Mouse (Mus musculus): Measurements from ENCODE around the gene Rere. TPM values are rescaled to one million over a fixed set of nuclear protein-coding genes. Genes with fewer than 3 reads are reported as not detected.
A peak's percentile ranks its signal among the peaks of the same experiment; 100 is the strongest.

The Rere gene
- polyA plus RNA-seq, 1 experiment from 2014 or later, result 19.9 TPM

DNA sequence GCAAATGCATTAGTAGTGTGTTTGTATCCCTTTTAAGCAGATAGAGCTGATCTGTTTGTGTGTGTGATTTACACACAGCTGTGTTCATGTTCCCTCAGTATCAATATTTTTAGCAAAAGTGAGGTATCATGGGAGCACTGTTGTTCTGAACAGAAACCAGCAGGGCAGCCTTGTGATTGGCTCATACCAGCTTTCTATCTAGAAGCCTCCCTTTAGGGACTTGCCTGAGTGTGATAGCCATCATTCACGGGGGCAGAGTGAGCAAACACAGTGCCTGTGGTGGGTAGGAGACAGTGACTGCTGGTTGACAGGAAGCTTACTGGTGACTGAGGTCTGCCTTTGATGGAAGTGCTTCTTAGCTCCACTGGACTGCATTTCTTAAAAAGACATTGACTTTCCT, 276.5 kb downstream of the Rere start:
- 0 out of 2 replicates have a peak overlapping the region, but pooled peaks have one; percentile 30 for H3K9ac ChIP-seq
- peaks cover 57% of the 10 kb centered on the region for H3K4me1 ChIP-seq
- H3K27me3 ChIP-seq (replicated peaks), result no peaks in the 10 kb centered on the region

GRCm38 (mm10) chr4:150559514-150559913, 278.1 kb downstream of the Rere start:
- no peak for ATAC-seq (ENCODE audit: extremely low read depth, insufficient number of reproducible peaks, low FRiP score, low TSS enrichment)
- peaks cover 50% of the 10 kb centered on the region for H3K4me1 ChIP-seq
- peaks cover 13% of the 10 kb centered on the region for H3K36me3 ChIP-seq
- no peaks in the 10 kb centered on the region for H3K27me3 ChIP-seq (replicated peaks)
- H3K4me2 ChIP-seq, result no peak overlapping the region
- no peaks in the 10 kb centered on the region for H3K9me3 ChIP-seq
- no peak overlapping the region for H3K27ac ChIP-seq (replicated peaks)
- WGBS, result 72% methylated on average over 3 of the region's 3 CpGs
- H3K4me3 ChIP-seq, result no peak overlapping the region
- no peak overlapping the region for H3K9ac ChIP-seq

More for the DNA sequence above, 276.5 kb downstream of the Rere start:
- ATAC-seq (ENCODE audit: extremely low read depth, insufficient number of reproducible peaks, low FRiP score, low TSS enrichment), result no peak
- peak overlapping the region; percentile 93; the same call in 1 of the 2 replicates for H3K27ac ChIP-seq (replicated peaks)
- H3K9me3 ChIP-seq, result no peaks in the 10 kb centered on the region
- H3K36me3 ChIP-seq, result peaks cover 20% of the 10 kb centered on the region
- H3K4me2 ChIP-seq, result no peak overlapping the region
- no peak overlapping the region for H3K4me3 ChIP-seq
- 12% methylated on average over 1 of the region's 1 CpGs for WGBS

GRCm38 (mm10) chr4:150563281-150563680, 281.8 kb downstream of the Rere start:
- H3K4me2 ChIP-seq, result no peak overlapping the region
- H3K9me3 ChIP-seq, result no peaks in the 10 kb centered on the region
- no peaks in the 10 kb centered on the region for H3K27me3 ChIP-seq (replicated peaks)
- no peak overlapping the region for H3K9ac ChIP-seq
- peaks cover 6% of the 10 kb centered on the region; the same call in 1 of the 2 replicates for H3K36me3 ChIP-seq
- 58% methylated on average over 5 of the region's 5 CpGs for WGBS
- H3K4me1 ChIP-seq, result peaks cover 23% of the 10 kb centered on the region
- no peak overlapping the region for H3K4me3 ChIP-seq
- no peak for ATAC-seq (ENCODE audit: extremely low read depth, insufficient number of reproducible peaks, low FRiP score, low TSS enrichment)
- no peak overlapping the region for H3K27ac ChIP-seq (replicated peaks)

- H3K9me3 ChIP-seq, result no peaks in the 10 kb centered on the region
- no peak overlapping the region for H3K27ac ChIP-seq (replicated peaks)
- peaks cover 27% of the 10 kb centered on the region for H3K4me1 ChIP-seq
- no peak overlapping the region for H3K9ac ChIP-seq
- H3K36me3 ChIP-seq, result peaks cover 6% of the 10 kb centered on the region; the same call in 1 of the 2 replicates
- ATAC-seq (ENCODE audit: extremely low read depth, insufficient number of reproducible peaks, low FRiP score, low TSS enrichment), result no peak
- H3K4me2 ChIP-seq, result no peak overlapping the region
- 83% methylated on average over 6 of the region's 6 CpGs for WGBS
- H3K4me3 ChIP-seq, result no peak overlapping the region
- H3K27me3 ChIP-seq (replicated peaks), result no peaks in the 10 kb centered on the region
These were observed 284.7 kb downstream of the Rere start for GRCm38 (mm10) chr4:150566193-150566592.

- Histone ChIP-seq H3K4me3 (peak overlapping the region; percentile 98), H3K4me2 (peak overlapping the region; percentile 90), H3K27ac (replicated peaks) (peak overlapping the region; percentile 96), H3K27me3 (replicated peaks) (no peaks in the 10 kb centered on the region), H3K9ac (peak overlapping the region; percentile 97), H3K36me3 (peaks cover 12% of the 10 kb centered on the region), H3K4me1 (peaks cover 35% of the 10 kb centered on the region), H3K9me3 (no peaks in the 10 kb centered on the region)
- no peak for ATAC-seq (ENCODE audit: extremely low read depth, insufficient number of reproducible peaks, low FRiP score, low TSS enrichment)
- WGBS, result 28% methylated on average over 9 of the region's 9 CpGs
These were observed 287.1 kb downstream of the Rere start for GRCm38 (mm10) chr4:150568318-150569134.

GRCm38 (mm10) chr4:150569135-150569833, 287.8 kb downstream of the Rere start:
- WGBS, result under 1% methylated on average over 56 of the region's 73 CpGs
- Histone ChIP-seq H3K9me3 (no peaks in the 10 kb centered on the region), H3K4me3 (peak overlapping the region; percentile 98), H3K4me2 (peak overlapping the region; percentile 90), H3K27ac (replicated peaks) (peak overlapping the region; percentile 96), H3K4me1 (peaks cover 35% of the 10 kb centered on the region), H3K27me3 (replicated peaks) (no peaks in the 10 kb centered on the region), H3K36me3 (peaks cover 19% of the 10 kb centered on the region), H3K9ac (peak overlapping the region; percentile 97)
- peak; percentile 81; the same call in 1 of the 2 replicates for ATAC-seq (ENCODE audit: extremely low read depth, insufficient number of reproducible peaks, low FRiP score, low TSS enrichment)

GRCm38 (mm10) chr4:150569834-150570571, 288.6 kb downstream of the Rere start:
- peak overlapping the region; percentile 98 for H3K4me3 ChIP-seq
- H3K27me3 ChIP-seq (replicated peaks), result no peaks in the 10 kb centered on the region
- ATAC-seq (ENCODE audit: extremely low read depth, insufficient number of reproducible peaks, low FRiP score, low TSS enrichment), result no peak
- under 1% methylated on average over 27 of the region's 27 CpGs for WGBS
- peak overlapping the region; percentile 96 for H3K27ac ChIP-seq (replicated peaks)
- no peaks in the 10 kb centered on the region for H3K9me3 ChIP-seq
- H3K36me3 ChIP-seq, result peaks cover 19% of the 10 kb centered on the region
- H3K4me1 ChIP-seq, result peaks cover 42% of the 10 kb centered on the region
- peak overlapping the region; percentile 90 for H3K4me2 ChIP-seq
- H3K9ac ChIP-seq, result peak overlapping the region; percentile 97

- Histone ChIP-seq H3K4me2 (peak overlapping the region; percentile 90), H3K27ac (replicated peaks) (peak overlapping the region; percentile 96; the same call in 1 of the 2 replicates), H3K9ac (peak overlapping the region; percentile 97), H3K36me3 (peaks cover 19% of the 10 kb centered on the region), H3K4me1 (peaks cover 50% of the 10 kb centered on the region), H3K4me3 (peak overlapping the region; percentile 98), H3K27me3 (replicated peaks) (no peaks in the 10 kb centered on the region), H3K9me3 (no peaks in the 10 kb centered on the region)
- WGBS, result 54% methylated on average over 2 of the region's 2 CpGs
- no peak for ATAC-seq (ENCODE audit: extremely low read depth, insufficient number of reproducible peaks, low FRiP score, low TSS enrichment)
These were observed 289.3 kb downstream of the Rere start for GRCm38 (mm10) chr4:150570793-150571192.

DNA sequence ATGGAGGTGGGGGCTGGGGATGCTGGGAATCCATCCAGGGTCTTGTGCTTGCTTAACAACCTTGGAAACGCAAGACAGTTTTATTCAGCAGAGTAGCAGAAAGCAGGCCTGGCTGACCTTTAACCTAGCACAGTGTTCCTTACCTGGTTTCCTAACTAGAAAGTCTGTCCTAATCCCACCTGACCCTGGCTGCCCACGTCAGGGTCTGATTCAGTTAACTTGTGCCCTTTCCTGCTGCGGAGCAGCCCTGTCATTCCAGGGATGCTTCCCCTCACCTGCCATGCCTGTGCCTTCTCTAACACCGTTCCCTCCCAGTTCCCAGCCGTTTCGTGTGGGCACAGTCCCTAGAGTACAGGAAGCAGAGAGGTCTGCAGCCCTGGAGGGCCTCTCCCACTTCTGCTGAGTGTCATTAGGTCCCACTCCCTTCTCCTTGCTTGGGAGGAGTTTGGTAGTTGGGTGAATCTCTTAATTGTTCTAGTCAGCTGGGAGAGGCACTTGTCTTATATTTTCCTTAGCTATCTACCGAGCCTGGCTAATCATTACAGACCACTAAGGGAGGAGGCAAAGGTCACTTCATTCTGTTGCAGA, 290.8 kb downstream of the Rere start:
- 47% methylated on average over 7 of the region's 7 CpGs for WGBS
- Histone ChIP-seq H3K4me1 (peaks cover 62% of the 10 kb centered on the region), H3K9me3 (no peaks in the 10 kb centered on the region), H3K27ac (replicated peaks) (0 out of 2 replicates have a peak overlapping the region, but pooled peaks have one; percentile 33), H3K9ac (0 out of 2 replicates have a peak overlapping the region, but pooled peaks have one; percentile 24), H3K27me3 (replicated peaks) (no peaks in the 10 kb centered on the region), H3K36me3 (peaks cover 24% of the 10 kb centered on the region), H3K4me2 (no peak overlapping the region), H3K4me3 (no peak overlapping the region)
- ATAC-seq (ENCODE audit: extremely low read depth, insufficient number of reproducible peaks, low FRiP score, low TSS enrichment), result no peak

DNA sequence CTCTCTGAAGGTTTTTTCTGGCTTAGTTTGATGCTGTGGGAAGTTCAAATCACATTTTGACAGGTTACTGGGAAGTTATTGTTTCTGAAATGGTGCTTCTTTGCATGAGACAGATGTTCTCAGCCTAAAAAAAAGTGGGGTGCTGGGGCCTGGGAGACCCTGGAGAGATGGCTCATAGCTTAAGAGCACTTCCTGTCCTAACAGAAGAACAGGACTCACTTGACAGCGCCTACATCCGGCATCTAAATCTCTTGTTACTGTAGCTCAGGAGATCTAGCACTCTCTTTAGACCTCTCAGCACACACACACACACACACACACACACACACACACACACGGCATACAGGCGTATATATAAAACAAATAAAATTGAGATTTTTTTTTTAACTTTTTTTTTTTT, 291.5 kb downstream of the Rere start:
- H3K36me3 ChIP-seq, result peaks cover 27% of the 10 kb centered on the region
- H3K27me3 ChIP-seq (replicated peaks), result no peaks in the 10 kb centered on the region
- no peak overlapping the region for H3K9ac ChIP-seq
- H3K4me3 ChIP-seq, result no peak overlapping the region
- H3K4me2 ChIP-seq, result no peak overlapping the region
- no peaks in the 10 kb centered on the region for H3K9me3 ChIP-seq
- no peak overlapping the region for H3K27ac ChIP-seq (replicated peaks)
- no peak for ATAC-seq (ENCODE audit: extremely low read depth, insufficient number of reproducible peaks, low FRiP score, low TSS enrichment)
- 85% methylated on average over 4 of the region's 4 CpGs for WGBS
- H3K4me1 ChIP-seq, result peaks cover 63% of the 10 kb centered on the region

Data from heart, embryonic 13.5 days (tissue).